Mouse (Mus musculus) heart, postnatal 36 days (tissue): ENCODE measurements around the gene U90926. TPM values are rescaled to one million over a fixed set of nuclear protein-coding genes. Genes with fewer than 3 reads are reported as not detected.

Experiments used
- DNase-seq, 2 experiments: peaks; one replicate each; pipeline ENCODE4 v3.0.0; 2021 to 2022
- intact Hi-C: fragments of 180-260 bp; cut with DNase I; formaldehyde crosslinking; loops from one replicate; pipeline ENCODE4 v1.15.1; 2025
- total RNA-seq, 2 experiments: library from RNA; stranded (reverse); gene quantifications; 2 replicates each; pipeline ENCODE4 v1.2.3; 2021

Gene U90926
- total RNA-seq, 2 experiments from 2014 or later: not detected

DNA sequence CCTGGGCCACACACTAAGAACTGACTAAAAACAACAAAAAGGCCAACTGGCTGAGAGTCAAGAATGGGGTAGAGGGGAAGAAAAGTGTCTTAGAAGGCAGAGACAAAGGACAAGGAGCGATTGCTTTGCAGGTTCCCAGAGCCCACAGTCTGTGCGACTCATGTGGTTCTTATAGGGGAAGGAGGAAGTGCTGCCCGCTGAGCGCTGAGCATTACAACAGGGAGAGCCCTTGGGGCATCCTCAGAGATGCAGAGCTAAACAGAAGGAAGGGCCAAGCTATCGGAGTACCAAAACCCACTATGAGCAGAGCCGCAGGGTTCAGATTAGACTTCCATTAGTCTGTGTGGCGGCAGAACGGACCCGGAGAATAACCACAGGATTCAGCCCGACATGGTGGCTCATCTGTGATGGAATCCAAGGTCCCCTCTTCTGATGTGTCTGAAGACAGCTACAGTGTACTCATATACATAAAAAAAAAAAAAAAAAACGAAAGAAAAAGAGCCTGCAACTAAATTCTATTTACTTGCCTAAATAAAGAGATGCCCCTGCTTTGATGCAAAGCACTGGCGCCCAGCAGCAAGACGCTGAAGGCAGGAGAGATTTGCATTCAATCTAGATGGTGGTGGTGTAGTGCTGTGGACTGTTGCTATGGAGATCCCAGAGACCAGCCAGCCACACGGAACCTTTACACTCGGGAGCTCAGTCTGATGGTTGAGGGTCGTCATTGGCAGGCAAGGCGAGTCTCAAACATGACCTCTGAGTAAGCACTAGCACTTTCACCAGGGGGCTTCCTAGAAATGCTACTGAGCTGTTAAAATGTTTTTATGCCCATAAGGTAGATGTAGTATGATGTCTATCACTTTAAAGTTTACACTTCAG is 3.9 kb upstream of the U90926 start:
- intact Hi-C loops: no loop called here
- no peak for DNase-seq

DNA sequence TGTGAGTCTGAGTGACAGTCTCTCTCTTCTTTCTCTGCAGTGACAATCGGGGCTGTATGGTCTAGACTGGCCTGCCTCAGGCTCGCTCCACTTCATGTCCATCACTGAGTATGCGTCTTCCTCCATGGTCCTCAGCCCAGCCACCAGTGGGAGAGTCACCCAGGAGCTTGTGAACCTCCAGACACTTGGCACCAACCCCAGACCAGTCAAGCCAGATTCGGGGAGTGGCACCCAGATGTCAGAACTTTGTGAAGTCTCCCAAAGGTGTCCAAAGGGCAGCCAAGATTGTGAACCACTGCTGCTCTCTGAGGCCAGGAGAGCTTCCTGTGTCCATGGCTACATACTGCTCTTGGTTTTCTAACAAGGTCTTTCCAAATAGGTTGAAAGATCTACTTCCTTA is 3.0 kb downstream of the U90926 start:
- intact Hi-C loops: no loop called here

DNA sequence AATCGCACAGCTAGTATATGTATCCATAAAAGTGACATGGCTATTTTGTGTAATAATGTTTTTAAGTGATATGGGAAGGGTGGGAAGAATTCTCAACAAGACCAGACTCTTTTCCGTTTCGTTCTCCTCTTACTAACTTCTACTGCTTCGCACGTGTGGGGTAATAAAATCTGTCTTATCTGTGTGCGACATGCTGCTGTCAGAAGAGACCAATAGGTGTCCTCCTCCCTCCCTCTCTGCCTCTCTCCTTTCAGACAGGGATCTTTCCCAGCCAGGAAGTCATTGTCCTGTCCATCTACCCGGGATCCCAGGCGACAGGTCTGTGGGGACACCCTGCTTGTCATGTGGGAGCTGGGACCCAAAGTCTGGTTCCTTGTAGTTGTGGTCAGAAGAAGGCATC is 5.0 kb downstream of the U90926 start:
- intact Hi-C loops: no loop called here
- DNase-seq: no peak

More for the DNA sequence above, 3.0 kb downstream of the U90926 start:
- no peak for DNase-seq

DNA sequence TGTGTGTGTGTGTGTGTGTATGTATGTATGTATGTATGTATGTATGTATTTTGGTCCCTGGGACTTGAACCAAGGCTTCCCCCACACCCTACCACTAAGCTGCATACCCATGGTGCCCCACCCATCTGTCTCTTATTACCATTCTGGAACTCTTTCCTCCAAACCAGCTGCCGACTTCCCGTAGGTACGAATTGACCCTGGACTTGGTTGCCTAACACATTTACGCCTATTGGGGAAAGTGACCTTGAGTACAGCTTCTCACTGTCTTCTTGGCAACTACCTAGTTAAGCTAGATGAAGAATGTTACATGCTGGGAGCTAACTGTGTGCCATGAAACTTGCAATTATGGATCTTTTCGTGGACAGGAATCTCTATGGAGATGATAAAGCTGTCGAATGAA is 9.1 kb downstream of the U90926 start:
- DNase-seq: no peak
- intact Hi-C loops: no loop called here

DNA sequence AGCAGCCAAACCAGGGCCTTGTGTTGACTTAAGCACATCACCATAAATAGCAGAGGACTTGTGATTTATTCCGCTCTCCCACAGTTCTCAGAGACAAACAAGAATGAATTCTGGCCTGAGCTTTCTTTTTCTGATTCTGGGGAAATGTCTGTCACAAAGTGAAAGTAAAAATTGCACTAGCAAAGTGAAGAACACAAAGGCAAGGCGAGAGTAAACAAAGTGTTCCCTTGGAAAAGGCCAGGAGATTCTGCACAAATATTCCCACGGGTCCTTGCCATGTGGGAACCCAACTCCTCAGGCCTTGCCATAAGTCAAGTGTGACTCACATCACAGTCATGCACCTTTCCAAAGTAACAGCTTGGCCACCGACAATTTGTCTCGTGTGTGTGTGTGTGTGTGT is 9.5 kb downstream of the U90926 start:
- DNase-seq: no peak

DNA sequence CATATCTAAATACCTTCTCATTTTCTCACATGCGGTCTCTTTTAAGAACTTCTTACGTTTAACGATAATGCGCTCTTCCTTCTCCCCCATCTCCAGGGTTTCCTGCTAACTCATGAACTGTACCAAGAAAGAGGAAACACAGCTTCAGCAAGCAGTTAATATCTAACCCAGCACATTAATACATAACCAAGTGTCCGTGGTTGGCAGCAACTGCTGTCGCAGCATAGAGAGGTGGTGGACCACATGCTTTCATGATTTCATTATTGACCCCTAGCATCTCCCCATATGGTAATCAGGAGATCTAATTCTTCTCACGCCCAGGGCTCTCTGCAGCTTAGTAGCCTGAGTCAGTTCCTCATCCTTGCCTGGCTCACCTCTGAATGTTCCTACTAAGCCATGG is 10.0 kb downstream of the U90926 start:
- DNase-seq: no peak
- intact Hi-C loops: no loop called here

More for the DNA sequence above, 9.5 kb downstream of the U90926 start:
- intact Hi-C loops: no loop called here

DNA sequence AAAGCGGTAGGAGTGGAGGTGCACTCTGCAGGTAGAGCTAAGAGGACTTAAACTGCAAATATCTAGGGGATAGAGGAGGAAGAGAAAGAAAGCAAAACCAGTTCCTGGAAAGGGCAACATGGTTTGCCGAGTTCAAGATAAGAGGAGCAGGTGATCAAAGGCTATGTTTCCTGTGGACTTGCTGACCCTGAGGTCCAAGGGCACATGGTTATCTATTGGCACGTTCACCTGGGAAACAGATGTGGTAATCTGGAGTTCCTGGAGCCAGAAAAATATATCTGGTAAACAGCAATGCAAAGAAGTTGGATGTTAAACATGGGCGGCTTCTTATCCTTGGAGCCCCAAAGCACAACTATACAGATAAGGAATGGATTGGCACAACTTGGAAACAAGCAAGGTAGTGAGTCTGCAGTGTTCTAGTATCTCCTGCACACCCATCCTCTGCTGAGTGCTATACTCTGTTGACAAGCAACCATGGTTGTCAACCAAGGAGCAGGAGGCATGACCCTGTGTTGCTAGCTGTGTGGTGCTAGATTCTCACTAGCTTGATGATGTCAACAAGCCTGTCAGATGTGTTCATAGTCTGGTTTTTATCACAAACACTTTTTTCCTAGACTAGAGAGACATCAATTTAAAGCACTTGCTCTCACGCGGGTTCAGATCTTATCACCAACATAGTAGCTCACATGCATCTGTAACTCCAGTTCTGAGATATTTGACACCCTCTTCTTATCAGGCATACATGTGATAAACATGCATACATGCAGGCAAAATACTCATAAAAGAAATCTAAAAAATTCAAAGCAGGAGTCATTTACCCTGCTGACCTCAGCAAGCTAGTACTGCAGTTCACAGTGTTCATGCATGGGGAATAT is 10.8 kb downstream of the U90926 start:
- no peak for DNase-seq
- intact Hi-C loops: no loop called here

DNA sequence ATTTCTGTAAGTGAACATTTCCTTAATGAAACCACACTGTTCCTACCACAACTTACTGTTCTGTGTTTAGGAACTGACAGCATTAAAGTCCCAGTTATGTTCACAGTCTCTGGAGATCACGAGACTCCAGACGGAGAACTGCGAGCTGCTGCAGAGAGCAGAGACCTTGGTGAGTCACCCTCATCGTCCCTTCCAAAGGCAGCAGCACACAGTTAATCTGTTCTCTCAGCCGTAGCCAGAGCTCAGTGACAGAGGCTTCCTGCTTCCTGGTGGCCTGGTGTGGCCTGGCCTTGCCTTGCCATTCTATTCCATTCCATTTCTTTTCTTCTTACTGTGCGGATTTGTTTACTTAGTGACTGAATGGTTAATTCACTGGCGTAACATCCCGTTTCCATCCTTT is 16.9 kb downstream of the U90926 start:
- intact Hi-C loops: loop anchor here (10.0 kb wide), 1 partner anchor 187 kb away; no protein-coding TSS in a partner anchor
- DNase-seq: no peak

DNA sequence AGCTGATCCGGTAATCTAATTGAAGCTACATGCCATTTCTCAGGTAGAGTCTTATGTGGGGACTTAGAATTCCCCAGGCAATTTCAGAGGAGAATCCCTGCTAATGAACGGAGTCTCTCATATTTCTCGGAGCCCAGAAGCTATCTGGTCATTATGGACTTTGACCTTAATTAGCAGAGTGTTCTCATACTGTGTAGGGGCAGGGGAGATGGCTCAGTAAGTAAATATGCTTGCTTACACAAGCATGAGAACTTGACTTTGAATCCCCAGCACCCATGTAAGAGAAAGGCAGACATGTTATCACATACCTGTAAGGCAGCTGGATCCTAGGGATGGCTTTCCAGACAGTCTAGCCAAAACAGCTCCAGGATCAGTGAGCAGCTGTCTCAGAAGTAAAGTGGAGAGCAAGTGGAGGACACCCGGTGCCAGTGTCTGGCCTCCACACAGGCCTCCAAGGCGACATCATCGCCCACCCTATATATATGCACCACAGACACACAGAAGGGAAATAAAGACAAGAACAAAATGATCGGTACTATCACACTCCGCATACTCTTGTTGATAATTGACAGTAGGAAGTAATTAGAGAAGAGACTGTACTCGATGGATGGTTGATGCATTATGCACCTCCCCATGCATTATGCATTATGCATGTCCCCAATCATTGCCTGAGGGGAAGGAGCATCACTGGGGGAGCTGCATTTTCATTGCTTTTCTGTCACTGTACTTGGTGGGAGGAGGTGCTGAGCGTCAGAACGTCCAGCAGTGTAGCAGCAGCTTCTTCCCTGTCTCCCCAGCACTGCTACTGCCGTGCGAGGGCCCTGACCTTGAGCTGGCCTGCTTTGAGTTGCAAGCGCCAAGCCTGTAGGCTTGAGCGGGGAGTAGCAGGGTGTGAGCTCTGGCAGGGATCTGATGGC is 18.1 kb downstream of the U90926 start:
- no peak for DNase-seq
- intact Hi-C loops: loop anchor here (10.0 kb wide), 1 partner anchor 188 kb away; no protein-coding TSS in a partner anchor

DNA sequence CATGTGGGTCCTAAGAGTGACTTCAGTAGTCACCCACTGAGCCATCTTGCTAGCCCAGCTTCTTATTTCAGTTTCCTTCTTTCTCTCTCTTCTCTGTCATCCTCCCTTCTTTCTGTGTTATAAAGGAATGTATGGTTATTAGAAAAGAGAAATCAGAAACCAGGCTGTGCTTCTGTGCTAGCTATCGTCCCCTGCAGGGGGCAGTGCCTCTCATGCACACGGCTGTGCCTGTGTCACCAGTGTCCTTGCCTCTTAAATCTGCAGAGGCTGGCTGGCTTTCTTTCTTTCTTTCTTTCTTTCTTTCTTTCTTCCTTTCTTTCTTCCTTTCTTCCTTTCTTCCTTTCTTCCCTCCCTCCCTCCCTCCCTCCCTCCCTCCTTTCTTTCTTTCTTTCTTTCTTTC is 19.5 kb downstream of the U90926 start:
- intact Hi-C loops: loop anchor here (2.0 to 10.0 kb wide), 2 partner anchors 45 to 189 kb away; no protein-coding TSS in a partner anchor
- DNase-seq: peak in 1 of 2 experiments; percentile 15

DNA sequence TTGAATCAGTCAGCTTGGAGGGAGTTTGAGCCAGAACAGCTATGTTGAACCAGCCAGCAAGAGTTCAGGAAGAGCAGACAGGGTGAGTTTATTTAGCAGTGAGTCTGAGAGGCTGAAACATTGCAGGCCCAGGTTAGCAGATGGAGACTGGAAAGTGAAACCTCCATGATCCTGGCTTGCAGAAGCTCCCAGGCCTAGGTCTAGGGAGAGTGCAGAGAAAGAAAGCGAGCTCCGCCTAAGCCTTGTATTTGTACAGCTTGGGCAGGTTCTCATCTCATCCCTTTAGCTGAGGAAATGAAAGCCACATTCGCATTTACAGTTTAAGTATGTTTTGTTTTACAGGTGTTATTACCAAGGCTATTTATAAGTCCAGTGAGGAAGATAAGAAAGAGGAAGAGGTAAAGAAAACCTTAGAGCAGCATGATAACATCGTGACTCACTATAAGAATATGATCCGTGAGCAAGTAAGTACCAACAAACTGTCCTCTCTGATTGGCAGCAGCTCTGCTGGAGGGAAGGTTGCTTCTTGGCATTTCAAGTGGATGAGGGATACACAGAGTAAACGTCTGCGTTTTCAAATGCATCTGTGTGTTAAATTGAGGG is 26.2 kb downstream of the U90926 start:
- no peak for DNase-seq
- intact Hi-C loops: no loop called here

DNA sequence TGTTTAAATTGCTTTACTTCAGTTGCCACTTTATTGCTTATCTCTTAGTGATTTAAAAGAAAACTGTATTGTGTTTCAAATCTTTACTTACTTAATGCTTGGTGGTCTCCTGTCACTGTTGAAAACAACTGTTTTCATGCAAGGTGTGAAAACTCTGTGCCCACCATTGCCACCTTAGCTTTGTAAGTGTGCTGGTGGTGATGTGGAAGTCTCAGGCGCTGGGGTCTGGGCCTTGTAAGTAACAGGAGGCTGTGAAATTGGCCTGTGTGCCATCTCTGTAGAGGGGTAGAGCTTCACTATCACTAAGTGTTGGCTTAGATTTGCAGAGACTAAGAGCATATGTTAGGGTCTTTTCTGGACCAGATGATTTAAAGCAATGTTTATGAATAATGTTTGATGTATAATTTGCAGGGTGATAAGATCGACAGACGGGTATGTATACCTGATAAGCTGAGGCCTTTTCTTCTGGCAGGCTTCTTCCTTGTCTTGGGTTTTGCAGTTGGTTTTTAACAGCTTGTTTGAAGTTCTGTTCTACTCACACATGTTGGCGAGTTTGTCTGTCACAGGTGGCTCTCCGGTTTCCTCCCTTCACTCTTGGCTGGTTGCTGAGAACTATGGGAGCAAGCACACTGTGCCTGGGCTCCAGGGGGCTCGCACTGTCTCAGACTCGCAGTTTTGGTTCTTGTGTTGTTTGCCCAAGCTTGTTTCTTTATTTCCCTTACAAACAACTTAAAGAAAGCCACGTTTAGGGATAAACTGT is 32.0 kb downstream of the U90926 start:
- no peak for DNase-seq
- intact Hi-C loops: no loop called here

DNA sequence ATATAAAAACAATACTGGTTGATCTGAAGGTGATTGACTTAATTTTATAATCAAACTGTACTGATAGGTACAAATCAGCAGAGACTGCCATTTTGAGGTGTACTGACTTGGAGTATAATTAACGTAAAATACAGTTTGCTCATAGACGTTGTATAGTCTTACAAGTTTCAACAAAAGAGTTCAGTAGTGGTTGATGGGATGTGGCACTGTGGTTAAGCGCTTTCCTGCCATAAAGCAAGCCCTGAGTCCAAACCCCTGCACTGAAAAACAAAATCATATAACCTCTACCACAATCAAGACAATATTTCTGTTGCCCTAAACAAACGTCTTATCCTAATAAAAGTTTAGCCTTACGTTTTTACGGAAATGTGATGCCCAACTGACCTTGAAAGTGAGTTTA is 49.2 kb downstream of the U90926 start:
- DNase-seq: no peak
- intact Hi-C loops: no loop called here

Other genes starting within 250 kb of the U90926 start
- gene Odaph, start 227.9 kb downstream of the U90926 start, total RNA-seq: not detected
- 1 to 10 TPM; 3.6 to 3.7 TPM for gene Cdkl2, start 171.5 kb downstream of the U90926 start, total RNA-seq
- 10 to 100 TPM; 59.1 to 61.2 TPM for gene G3bp2, start 131.7 kb downstream of the U90926 start, total RNA-seq
- 10 to 100 TPM; 38.7 to 40.2 TPM for gene Uso1, start 77.5 kb downstream of the U90926 start, total RNA-seq
- not detected for gene Ppef2, start 40.9 kb upstream of the U90926 start, total RNA-seq
- gene Naaa, start 62.8 kb upstream of the U90926 start, total RNA-seq: 10 to 100 TPM; 12.2 to 13.3 TPM
- 10 to 100 TPM; 11.1 to 12.5 TPM for gene Sdad1, start 95.1 kb upstream of the U90926 start, total RNA-seq
- gene Cxcl9, start 112.7 kb upstream of the U90926 start, total RNA-seq: 1 to 10 TPM; 1.4 to 2.7 TPM
- gene Art3, start 116.4 kb upstream of the U90926 start, total RNA-seq: 100 to 1,000 TPM; 751 to 829 TPM
- gene Cxcl10, start 133.5 kb upstream of the U90926 start, total RNA-seq: under 1 TPM in 1 of 2 experiments, not detected in 1; 0.28 TPM
- gene Nup54, start 219.8 kb upstream of the U90926 start, total RNA-seq: 10 to 100 TPM; 15.9 to 17.1 TPM